ENCODE assay signal across 16 mouse cellular contexts in genomic region chr5:76143356-76143755, GRCm38 (mm10). TPM values are rescaled to one million over a fixed set of nuclear protein-coding genes. Genes with fewer than 3 reads are reported as not detected.
DNase-seq lines count a peak whose midpoint lies in the region; ATAC-seq lines count a peak whose summit lies in the region.
"Had no signal": no experiment of that assay in that cellular context is flagged by ENCODE, and none has a peak within 500 bp of the region (broad histone marks: within the 10 kb centered on the region; RNA-seq: fewer than 3 reads in every experiment).

No protein-coding gene starts in this region.

- ATAC-seq in megakaryocyte, adult 5-6 weeks (ENCODE audit: poor library complexity, severe bottlenecking): no peak
- ATAC-seq: forebrain, embryonic 13.5 days; forebrain, embryonic 15.5 days; forebrain, postnatal 0 days had no signal

- H3K36me3 ChIP-seq in megakaryocyte, embryonic 14.5 days (replicated peaks; ENCODE audit: low read length): peaks cover 29% of the 10 kb centered on the region
- H3K36me3 ChIP-seq: embryonic facial prominence, embryonic 10.5 days; embryonic facial prominence, embryonic 12.5 days; forebrain, embryonic 15.5 days had no signal

- peaks cover 66% of the 10 kb centered on the region for H3K4me1 ChIP-seq in megakaryocyte, embryonic 14.5 days

- peak; percentile 13 to 20 for DNase-seq in adrenal gland, postnatal 36 days
- DNase-seq in adrenal gland, postnatal 14 days: no peak
- DNase-seq in thymus, adult 18-20 months: no peak
- DNase-seq: adrenal gland, postnatal 25 days; cerebellum, adult 11-12 months; cerebellum, adult 2 months; cerebellum, adult 9-10 months; cerebellum, postnatal 10 days; cerebellum, postnatal 25 days; forebrain, postnatal 0 days had no signal

- no peaks in the 10 kb centered on the region for H3K9me3 ChIP-seq in megakaryocyte, embryonic 14.5 days
- H3K9me3 ChIP-seq: embryonic facial prominence, embryonic 10.5 days; embryonic facial prominence, embryonic 12.5 days; forebrain, embryonic 13.5 days; forebrain, embryonic 15.5 days had no signal

- no peaks in the 10 kb centered on the region for H3K27me3 ChIP-seq in megakaryocyte, embryonic 14.5 days (replicated peaks)
- H3K27me3 ChIP-seq: embryonic facial prominence, embryonic 12.5 days; forebrain, embryonic 13.5 days; forebrain, embryonic 15.5 days had no signal

- H3K4me3 ChIP-seq in megakaryocyte, embryonic 14.5 days (replicated peaks): peak overlapping the region; percentile 75
- H3K4me3 ChIP-seq: embryonic facial prominence, embryonic 10.5 days; embryonic facial prominence, embryonic 12.5 days; forebrain, embryonic 13.5 days; forebrain, embryonic 15.5 days had no signal

RNA-seq across cellular contexts. Expression of gene Srd5a3, which starts 3.3 kb away (rescaled TPM):
- total RNA-seq in adrenal gland, postnatal 36 days (2021): 10 to 100 TPM; 23.6 to 33.3 TPM
- 21.4 and 26.5 TPM in 2 replicates for total RNA-seq in adrenal gland, postnatal 14 days (2021)
- polyA plus RNA-seq in megakaryocyte, embryonic 14.5 days (2012; ENCODE audit: insufficient read depth, low replicate concordance): 53.2 and 96.0 TPM in 2 replicates
- total RNA-seq in megakaryocyte, adult 5-6 weeks (2015): 83.1 and 104 TPM in 2 replicates
- total RNA-seq in megakaryocyte, adult 5-6 weeks (2017): 45.7 and 59.7 TPM in 2 replicates

RNA-seq across cellular contexts. Expression of gene Tmem165, which starts 40.3 kb away (rescaled TPM):
- total RNA-seq in adrenal gland, postnatal 36 days (2021): 10 to 100 TPM; 41.6 to 46.2 TPM
- 39.0 and 46.6 TPM in 2 replicates for total RNA-seq in adrenal gland, postnatal 14 days (2021)
- polyA plus RNA-seq in megakaryocyte, embryonic 14.5 days (2012; ENCODE audit: insufficient read depth, low replicate concordance): 98.6 and 161 TPM in 2 replicates
- total RNA-seq in megakaryocyte, adult 5-6 weeks (2015): 122 and 135 TPM in 2 replicates
- total RNA-seq in megakaryocyte, adult 5-6 weeks (2017): 101 and 102 TPM in 2 replicates

Comparison
In these comparisons a context has a peak if more than half of its experiments do, and no peak if none do; other contexts are left out.
1. DNase-seq: peak in adrenal gland, postnatal 36 days (2 of 2); none in adrenal gland, postnatal 14 days (single experiment) and thymus, adult 18-20 months (0 of 2).